Mouse (Mus musculus) kidney, embryonic 16.5 days (tissue): Measurements from ENCODE around the gene Rfx4. TPM values are rescaled to one million over a fixed set of nuclear protein-coding genes. Genes with fewer than 3 reads are reported as not detected.

ENCODE experiments used
- ATAC-seq: fragments of 200-750 bp; cut with Nextera tagmentation; 2 replicates; pipeline ENCODE4 v1.8.0; 2017; ENCODE audit warnings: moderate TSS enrichment; ENCODE audit not compliant: low FRiP score, low TSS enrichment
- H3K27ac ChIP-seq: fragments of 300-500 bp; sonication (generic); 2 replicates; pipeline ENCODE4 v1.5.1; 2014; ENCODE audit warnings: low read length
- H3K27me3 ChIP-seq: fragments of 300-500 bp; sonication (generic); 2 replicates; pipeline ENCODE4 v1.6.1; 2014; ENCODE audit warnings: low read length, control low read depth, mixed read lengths; ENCODE audit not compliant: insufficient read depth
- H3K36me3 ChIP-seq: fragments of 300-500 bp; sonication (generic); 2 replicates; pipeline ENCODE4 v1.6.1; 2014; ENCODE audit warnings: low read length, control low read depth, mixed read lengths; ENCODE audit not compliant: insufficient read depth
- H3K4me1 ChIP-seq: fragments of 300-500 bp; sonication (generic); 2 replicates; pipeline ENCODE4 v1.6.1; 2014; ENCODE audit warnings: low read length, control low read depth, mixed read lengths; ENCODE audit not compliant: insufficient read depth
- H3K4me2 ChIP-seq: fragments of 300-500 bp; sonication (generic); replicated peaks from 2 replicates; pipeline ENCODE4 v1.6.1; 2014; ENCODE audit warnings: low read depth, low read length
- H3K4me3 ChIP-seq: fragments of 300-500 bp; sonication (generic); 2 replicates; pipeline ENCODE4 v1.5.1; 2014; ENCODE audit warnings: mild to moderate bottlenecking, low read length
- H3K9ac ChIP-seq: fragments of 300-500 bp; sonication (generic); replicated peaks from 2 replicates; pipeline ENCODE4 v1.6.1; 2014; ENCODE audit warnings: low read length
- H3K9me3 ChIP-seq: fragments of 300-500 bp; sonication (generic); 2 replicates; pipeline ENCODE4 v1.6.1; 2016; ENCODE audit warnings: low read length, control low read depth
- WGBS: fragments of 180-500 bp; shearing (Covaris S2); extraction: QIAGEN DNeasy Blood & Tissue Kit; methylation state at CpG from one replicate; pipeline ENCODE4 v1.1.7; 2014; 5-methylcytosine and 5-hydroxymethylcytosine counted together
- polyA plus RNA-seq: library from polyadenylated mRNA; unstranded; fragments of >200 nt; fragmentation: Nextera tagmentation; extraction: Ambion mirVana; gene quantifications from 2 replicates; pipeline ENCODE4 v1.2.1, GENCODE M21; 2015

The Rfx4 gene
- 0.20 and 0.33 TPM in 2 replicates for polyA plus RNA-seq

DNA sequence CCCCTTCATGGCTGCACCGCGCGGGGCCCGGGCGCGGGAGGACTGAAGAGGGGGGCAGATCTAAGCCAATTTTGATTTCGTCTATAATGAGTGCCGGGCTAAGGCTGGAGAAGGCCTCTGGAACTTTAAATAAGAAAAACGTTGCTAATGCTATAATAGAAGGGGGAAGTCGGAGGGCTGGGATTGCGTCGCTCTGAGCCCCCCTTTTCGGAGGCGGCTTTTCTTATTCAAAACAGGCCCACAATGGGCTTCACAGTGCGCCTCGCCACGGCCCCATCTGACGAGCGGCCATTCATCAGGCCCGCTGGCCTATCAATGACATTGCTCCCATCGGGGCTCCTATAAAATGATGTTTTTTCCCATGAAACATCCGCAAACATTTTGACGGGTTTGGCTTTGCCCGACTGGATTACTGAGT is at the start of gene Rfx4:
Gene Rfx4 (plus strand): TSS at position 277 of the 418 bp plus-strand sequence.
- peaks cover 35% of the 10 kb centered on the region for H3K4me1 ChIP-seq
- peak within 1 kb of the TSS; percentile 53 for H3K4me2 ChIP-seq
- H3K27me3 ChIP-seq = peaks cover 92% of the 10 kb centered on the region
- H3K9me3 ChIP-seq = no peaks in the 10 kb centered on the region
- under 1% methylated on average over 24 of the region's 24 CpGs for WGBS
- no peak for ATAC-seq
- H3K9ac ChIP-seq = 0 out of 2 replicates have a peak within 1 kb of the TSS, but pooled peaks have one; percentile 32
- peak within 1 kb of the TSS; percentile 40 for H3K4me3 ChIP-seq
- no peaks in the 10 kb centered on the region for H3K36me3 ChIP-seq
- H3K27ac ChIP-seq = no peak within 1 kb of the TSS

DNA sequence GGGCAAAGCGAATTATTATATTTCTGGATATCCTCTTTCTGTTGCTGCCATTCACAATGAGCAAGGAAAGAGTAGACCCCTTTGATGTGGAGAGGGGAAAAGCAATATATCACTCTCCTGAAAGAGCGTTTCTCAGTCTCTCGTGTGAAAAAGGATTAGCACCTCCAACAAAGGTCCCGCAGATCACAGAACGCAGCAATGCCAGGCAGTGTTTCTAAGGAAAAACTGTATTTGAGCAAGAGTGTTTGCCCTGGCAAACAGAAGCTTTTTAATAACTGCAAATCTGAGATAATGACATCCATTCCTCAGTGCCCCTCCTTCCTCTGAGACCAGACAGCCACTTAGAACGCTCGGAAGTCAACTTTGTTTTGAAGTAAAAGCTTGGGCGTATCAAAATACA is 49.3 kb upstream of the Rfx4 start:
- no peaks in the 10 kb centered on the region for H3K27me3 ChIP-seq
- H3K9me3 ChIP-seq = no peaks in the 10 kb centered on the region
- H3K9ac ChIP-seq = no peak overlapping the region
- WGBS = 39% methylated on average over 8 of the region's 8 CpGs
- peaks cover 6% of the 10 kb centered on the region for H3K4me1 ChIP-seq
- H3K4me2 ChIP-seq = no peak overlapping the region
- peaks cover 6% of the 10 kb centered on the region for H3K36me3 ChIP-seq
- no peak overlapping the region for H3K4me3 ChIP-seq
- ATAC-seq = no peak
- H3K27ac ChIP-seq = no peak overlapping the region

DNA sequence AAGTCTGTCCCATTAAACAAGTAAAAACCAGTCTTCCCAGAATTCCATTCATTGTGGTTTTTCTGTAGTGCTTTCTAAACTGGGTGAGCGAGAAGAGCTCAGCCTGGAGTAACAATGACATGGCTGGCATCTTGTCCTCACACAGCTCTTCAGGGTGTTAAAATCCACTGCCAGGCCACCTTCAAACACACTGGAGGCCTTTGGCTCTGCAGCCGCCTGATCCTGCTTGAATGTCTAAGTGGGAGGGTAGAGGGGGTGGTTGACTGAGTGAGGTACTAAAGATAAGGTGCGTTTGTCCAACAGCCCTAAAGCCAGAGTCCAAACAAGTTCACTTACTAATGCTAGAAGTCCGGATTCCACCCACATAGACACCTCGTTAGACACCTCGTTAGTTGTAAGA is 48.6 kb upstream of the Rfx4 start:
- Histone ChIP-seq H3K4me2 (no peak overlapping the region), H3K4me3 (no peak overlapping the region), H3K27me3 (no peaks in the 10 kb centered on the region), H3K27ac (no peak overlapping the region), H3K9ac (no peak overlapping the region), H3K4me1 (peaks cover 12% of the 10 kb centered on the region), H3K9me3 (no peaks in the 10 kb centered on the region), H3K36me3 (peaks cover 2% of the 10 kb centered on the region; the same call in 1 of the 2 replicates)
- 46% methylated on average over 6 of the region's 6 CpGs for WGBS
- ATAC-seq = no peak

DNA sequence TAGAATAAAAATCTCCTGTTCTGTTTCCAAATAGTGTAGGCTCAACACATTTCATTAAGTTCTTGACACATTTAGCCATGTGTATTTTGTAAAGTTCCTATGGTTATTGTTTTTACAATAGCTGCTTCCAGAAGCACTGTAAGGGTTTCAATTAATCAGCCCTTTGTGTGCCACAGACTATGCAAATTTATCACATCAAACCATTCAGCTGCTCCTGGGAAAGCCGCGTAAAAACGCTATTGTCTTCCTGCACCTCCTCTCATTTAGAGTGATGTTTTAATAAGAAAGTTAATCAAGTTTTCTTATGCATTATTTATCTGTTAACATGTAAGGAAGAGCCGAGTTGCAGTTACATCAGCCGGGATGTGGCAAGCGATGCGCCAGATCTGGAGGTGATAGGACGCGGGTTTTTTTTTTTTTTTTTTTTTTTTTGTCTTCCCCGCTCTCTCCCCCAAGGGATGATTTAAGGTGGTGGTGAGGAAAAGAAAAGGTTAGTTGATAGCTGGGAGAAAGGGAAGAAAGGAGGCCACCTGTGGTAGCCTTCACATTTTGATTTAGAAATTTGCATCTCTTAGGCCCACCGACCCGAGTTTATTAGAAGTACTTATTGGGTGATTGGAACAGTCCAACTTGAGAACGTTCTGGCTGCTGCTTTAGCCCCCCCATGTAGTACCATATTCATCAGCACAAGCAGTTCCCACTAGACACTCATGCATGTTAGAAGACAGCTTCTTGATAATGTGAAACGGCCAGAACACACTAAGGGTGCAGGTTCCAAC is 47.9 kb upstream of the Rfx4 start:
- whole genome bisulfite sequencing = 47% methylated on average over 14 of the region's 14 CpGs
- H3K9me3 ChIP-seq = no peaks in the 10 kb centered on the region
- peaks cover 12% of the 10 kb centered on the region for H3K4me1 ChIP-seq
- H3K27ac ChIP-seq = no peak overlapping the region
- H3K4me3 ChIP-seq = no peak overlapping the region
- no peaks in the 10 kb centered on the region; the same call in 1 of the 2 replicates for H3K36me3 ChIP-seq
- no peaks in the 10 kb centered on the region for H3K27me3 ChIP-seq
- no peak overlapping the region for H3K4me2 ChIP-seq
- no peak for ATAC-seq
- no peak overlapping the region for H3K9ac ChIP-seq

DNA sequence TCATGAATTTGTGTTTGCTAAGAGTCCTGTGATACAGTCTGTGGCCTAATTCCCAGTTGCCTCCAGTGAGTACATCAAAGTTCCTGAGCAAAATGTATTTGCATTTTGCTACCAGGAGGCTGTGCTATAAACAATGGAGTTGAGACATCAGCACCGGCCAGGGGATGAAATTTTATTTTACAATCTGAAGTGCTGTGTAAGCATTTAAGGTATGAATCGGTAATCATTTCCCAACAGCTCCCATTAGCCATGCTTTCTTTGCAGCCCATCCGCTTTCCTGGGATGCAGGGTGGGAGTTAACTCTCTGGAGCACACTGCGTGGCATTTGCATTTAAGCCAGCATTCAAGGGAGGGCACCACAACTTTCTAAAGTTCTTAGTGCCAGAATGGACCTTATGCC is 45.7 kb upstream of the Rfx4 start:
- H3K4me3 ChIP-seq = no peak overlapping the region
- H3K27ac ChIP-seq = peak overlapping the region; percentile 1
- H3K27me3 ChIP-seq = no peaks in the 10 kb centered on the region
- 34% methylated on average over 4 of the region's 4 CpGs for WGBS
- no peaks in the 10 kb centered on the region for H3K9me3 ChIP-seq
- H3K36me3 ChIP-seq = peaks cover 6% of the 10 kb centered on the region
- no peak overlapping the region for H3K4me2 ChIP-seq
- H3K4me1 ChIP-seq = peaks cover 14% of the 10 kb centered on the region
- 0 out of 2 replicates have a peak, but pooled peaks have one; percentile 35 for ATAC-seq
- H3K9ac ChIP-seq = no peak overlapping the region

DNA sequence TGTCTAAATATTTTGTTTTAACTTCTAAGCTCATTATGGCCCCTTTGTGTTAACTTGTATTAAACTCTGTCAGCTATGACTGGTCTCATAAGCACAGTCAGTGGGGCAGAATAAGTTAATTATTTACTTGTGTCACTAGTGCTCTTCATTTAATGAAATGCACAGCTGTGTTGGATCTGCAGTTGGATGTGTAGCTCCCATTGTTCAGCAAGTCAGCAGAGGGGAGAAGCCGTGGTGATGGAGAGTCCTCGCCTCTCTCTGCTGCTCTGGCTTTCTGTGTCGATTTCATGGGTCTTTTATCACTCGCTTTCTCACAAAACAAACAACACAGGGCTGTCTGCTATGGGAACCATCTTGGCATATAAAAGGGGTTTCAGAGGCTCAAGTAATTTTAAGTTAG is 45.0 kb upstream of the Rfx4 start:
- no peak overlapping the region for H3K4me2 ChIP-seq
- H3K4me1 ChIP-seq = peaks cover 14% of the 10 kb centered on the region
- ATAC-seq = peak; percentile 82
- H3K27ac ChIP-seq = peak overlapping the region; percentile 61; the same call in 1 of the 2 replicates
- no peaks in the 10 kb centered on the region for H3K9me3 ChIP-seq
- H3K36me3 ChIP-seq = peaks cover 6% of the 10 kb centered on the region
- no peaks in the 10 kb centered on the region for H3K27me3 ChIP-seq
- 24% methylated on average over 4 of the region's 4 CpGs for WGBS
- no peak overlapping the region for H3K9ac ChIP-seq
- H3K4me3 ChIP-seq = no peak overlapping the region

DNA sequence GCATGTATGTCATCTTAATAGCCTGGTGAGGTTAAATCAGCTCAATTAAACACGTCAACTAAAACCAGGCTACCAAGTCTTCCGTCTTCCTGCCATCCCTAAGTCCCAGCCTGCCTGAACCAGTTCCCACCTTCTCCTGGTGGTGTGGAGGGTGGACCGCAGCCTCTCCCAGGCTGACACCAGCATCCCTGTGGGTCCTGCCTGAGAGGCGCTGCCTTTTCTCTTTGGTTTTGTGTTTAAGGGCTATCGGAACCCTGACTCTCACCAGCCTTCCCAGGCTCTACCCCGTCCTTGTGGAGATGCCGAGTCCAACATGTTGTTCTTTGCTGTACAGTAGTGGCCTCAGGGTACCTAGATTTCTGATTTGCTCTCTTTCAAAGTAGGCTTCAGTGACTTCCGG is 44.4 kb upstream of the Rfx4 start:
- H3K9me3 ChIP-seq = no peaks in the 10 kb centered on the region
- WGBS = 69% methylated on average over 8 of the region's 8 CpGs

DNA sequence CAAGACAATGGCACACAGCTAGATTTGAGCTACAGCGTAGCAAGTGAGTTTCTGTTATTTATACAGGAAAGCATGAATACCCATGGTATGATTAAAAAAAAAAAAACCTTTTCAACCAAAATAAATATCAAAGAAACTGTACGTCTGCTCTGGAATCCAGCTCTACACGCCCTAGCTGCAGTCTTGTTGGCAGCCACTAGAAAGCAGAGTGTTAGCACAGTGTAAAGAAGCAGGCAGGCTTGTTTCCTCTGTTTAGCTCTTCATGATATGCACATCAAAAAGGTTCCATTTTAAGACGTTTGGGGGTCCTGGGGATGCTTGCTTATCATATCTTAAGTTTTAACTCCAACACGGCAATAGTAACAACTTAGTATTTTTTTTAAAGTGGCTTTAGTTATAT is 43.9 kb upstream of the Rfx4 start:
- Histone ChIP-seq H3K27ac (peak overlapping the region; percentile 63; the same call in 1 of the 2 replicates), H3K27me3 (no peaks in the 10 kb centered on the region), H3K36me3 (peaks cover 13% of the 10 kb centered on the region), H3K4me1 (peaks cover 14% of the 10 kb centered on the region), H3K9ac (no peak overlapping the region), H3K4me3 (no peak overlapping the region), H3K4me2 (no peak overlapping the region), H3K9me3 (no peaks in the 10 kb centered on the region)
- WGBS = 75% methylated on average over 5 of the region's 5 CpGs
- ATAC-seq = no peak

More for the DNA sequence above, 44.4 kb upstream of the Rfx4 start:
- H3K4me1 ChIP-seq = peaks cover 14% of the 10 kb centered on the region
- H3K4me2 ChIP-seq = no peak overlapping the region
- H3K4me3 ChIP-seq = no peak overlapping the region
- peak overlapping the region; percentile 63 for H3K27ac ChIP-seq
- peaks cover 13% of the 10 kb centered on the region for H3K36me3 ChIP-seq
- H3K9ac ChIP-seq = no peak overlapping the region
- no peak for ATAC-seq
- H3K27me3 ChIP-seq = no peaks in the 10 kb centered on the region

DNA sequence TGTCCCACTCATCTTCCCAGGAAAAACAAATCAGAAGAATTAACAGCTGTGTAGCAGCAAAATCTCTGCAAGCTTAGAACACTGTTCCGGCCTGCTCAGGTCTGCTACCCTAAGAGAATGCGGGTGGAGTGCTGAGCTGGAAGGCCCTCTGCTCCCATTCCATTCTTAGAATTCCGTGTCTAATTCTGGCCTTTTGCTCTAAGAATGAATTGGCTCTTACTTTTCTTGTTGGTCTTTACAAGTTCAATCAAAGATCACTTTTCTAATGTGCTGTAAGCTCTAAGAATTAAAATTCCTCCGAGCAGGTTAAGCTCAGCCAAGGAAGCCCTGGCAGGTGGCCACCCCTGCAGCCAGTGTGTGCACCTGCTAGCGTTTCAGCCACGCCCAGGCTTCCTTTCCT is 43.3 kb upstream of the Rfx4 start:
- H3K27me3 ChIP-seq = no peaks in the 10 kb centered on the region
- WGBS = 76% methylated on average over 6 of the region's 6 CpGs
- H3K27ac ChIP-seq = peak overlapping the region; percentile 3; the same call in 1 of the 2 replicates
- no peak overlapping the region for H3K9ac ChIP-seq
- no peak overlapping the region for H3K4me3 ChIP-seq
- H3K4me2 ChIP-seq = no peak overlapping the region
- ATAC-seq = no peak
- H3K36me3 ChIP-seq = peaks cover 13% of the 10 kb centered on the region
- peaks cover 14% of the 10 kb centered on the region for H3K4me1 ChIP-seq
- no peaks in the 10 kb centered on the region for H3K9me3 ChIP-seq

DNA sequence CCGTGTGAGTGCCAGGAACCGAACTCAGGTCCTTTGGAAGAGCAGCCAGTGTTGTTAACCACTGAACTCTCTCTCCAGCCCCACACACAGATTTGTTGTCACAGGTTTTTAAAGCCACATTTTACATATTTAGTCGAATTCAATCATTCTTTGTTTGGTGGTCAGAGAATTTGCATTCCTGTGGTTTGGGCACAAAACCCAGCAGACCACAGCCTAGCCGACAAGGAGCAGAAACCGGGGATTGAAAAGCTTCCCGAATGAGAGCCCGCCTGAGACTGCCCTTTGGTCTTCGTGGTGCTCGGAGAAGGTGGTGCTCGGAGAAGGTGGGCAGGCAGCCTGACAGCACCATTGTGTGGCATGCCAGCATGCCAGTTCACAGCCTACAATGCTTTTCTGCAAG is 42.8 kb upstream of the Rfx4 start:
- peaks cover 14% of the 10 kb centered on the region for H3K4me1 ChIP-seq
- no peak for ATAC-seq
- H3K9me3 ChIP-seq = no peaks in the 10 kb centered on the region
- no peak overlapping the region for H3K4me3 ChIP-seq
- peaks cover 13% of the 10 kb centered on the region for H3K36me3 ChIP-seq
- WGBS = 67% methylated on average over 10 of the region's 10 CpGs
- no peak overlapping the region for H3K9ac ChIP-seq
- peak overlapping the region; percentile 3; the same call in 1 of the 2 replicates for H3K27ac ChIP-seq
- no peak overlapping the region for H3K4me2 ChIP-seq
- H3K27me3 ChIP-seq = no peaks in the 10 kb centered on the region
